Mouse (Mus musculus): ENCODE data around the gene Tcl1b4.

Tcl1b4 gene

GRCm38 (mm10) chr12:105248763-105249233 lies 47.0 kb downstream of the Tcl1b4 start:
- no peak for DNase-seq (ENCODE audit: low spot score in 2 of 2)

DNA sequence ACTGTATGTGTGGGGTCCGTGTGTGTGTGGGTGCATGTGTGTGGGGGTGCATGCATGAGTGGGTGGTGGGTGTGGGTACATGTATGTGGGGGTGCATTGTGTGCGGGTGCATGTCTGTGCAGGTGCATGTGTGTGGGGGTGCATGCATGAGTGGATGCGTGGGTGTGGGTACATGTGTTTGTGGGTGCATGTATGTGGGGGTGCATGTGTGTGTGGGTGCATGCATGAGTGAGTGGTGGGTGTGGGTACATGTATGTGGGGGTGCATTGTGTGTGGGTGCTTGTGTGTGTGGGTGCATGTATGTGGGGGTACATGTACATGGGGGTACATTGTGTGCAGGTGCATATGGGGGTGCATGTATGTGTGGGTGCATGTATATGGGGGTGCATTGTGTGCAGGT lies 52.0 kb downstream of the Tcl1b4 start:
- no peak for DNase-seq (ENCODE audit: low spot score in 2 of 2)
